In genomic region chr9:59292493-59292875, GRCm38 (mm10) we compare ENCODE assay signal across 9 mouse cellular contexts. TPM values are rescaled to one million over a fixed set of nuclear protein-coding genes. Genes with fewer than 3 reads are reported as not detected.
DNase-seq lines count a peak whose midpoint lies in the region; ATAC-seq and TF ChIP-seq lines count a peak whose summit lies in the region.
"Had no signal": no experiment of that assay in that cellular context is flagged by ENCODE, and none has a peak within 500 bp of the region (broad histone marks: within the 10 kb centered on the region; RNA-seq: fewer than 3 reads in every experiment).

No protein-coding gene starts in this region.

- TF ChIP-seq POLR2A in bone marrow macrophage, adult 2 months (IDR thresholded peaks at IDR 0.05; ENCODE audit: borderline replicate concordance, low read depth, low read length): no peak

- H3K9me3 ChIP-seq in heart, postnatal 0 days (replicated peaks; ENCODE audit: control insufficient read depth, low read length): no peaks in the 10 kb centered on the region
- H3K9me3 ChIP-seq in hindbrain, embryonic 15.5 days: no peaks in the 10 kb centered on the region
- no peaks in the 10 kb centered on the region for H3K9me3 ChIP-seq in midbrain, embryonic 13.5 days

- H3K4me2 ChIP-seq in heart, postnatal 0 days (ENCODE audit: low read depth, low read length): peak overlapping the region; percentile 84
- H3K4me2 ChIP-seq in hindbrain, embryonic 15.5 days: peak overlapping the region; percentile 74
- peak overlapping the region; percentile 76 for H3K4me2 ChIP-seq in midbrain, embryonic 13.5 days (replicated peaks)

- no peak for DNase-seq in heart, postnatal 0 days (ENCODE audit: low spot score)
- no peak for DNase-seq in heart, postnatal 14 days
- no peak for DNase-seq in urinary bladder, postnatal 36 days (ENCODE audit: low spot score in 2 of 2)
- no peak for DNase-seq in layer of hippocampus, adult 18-20 months (ENCODE audit: low spot score in 2 of 2)

- peaks cover 3% of the 10 kb centered on the region; the same call in 1 of the 2 replicates for H3K36me3 ChIP-seq in heart, postnatal 0 days (replicated peaks; ENCODE audit: control insufficient read depth, insufficient read depth, low read length)
- 0 out of 2 replicates have a peak, but pooled peaks cover under 1% of the 10 kb centered on the region for H3K36me3 ChIP-seq in hindbrain, embryonic 15.5 days
- peaks cover 3% of the 10 kb centered on the region for H3K36me3 ChIP-seq in midbrain, embryonic 13.5 days

- ATAC-seq in heart, postnatal 0 days (ENCODE audit: insufficient read depth, low read depth): no peak
- no peak for ATAC-seq in hindbrain, embryonic 15.5 days (ENCODE audit: low FRiP score, low read depth)
- no peak for ATAC-seq in midbrain, embryonic 13.5 days
- no peak for ATAC-seq in monocyte, adult 5-6 weeks (replicated peaks; ENCODE audit: insufficient number of reproducible peaks, low FRiP score, low TSS enrichment, poor library complexity, severe bottlenecking)

- no peak for TF ChIP-seq CTCF in heart, postnatal 0 days (IDR thresholded peaks at IDR 0.05; ENCODE audit: low read depth)
- no peak for TF ChIP-seq CTCF in bone marrow macrophage, adult 2 months (IDR thresholded peaks at IDR 0.05; ENCODE audit: low read depth, low read length)

- no peaks in the 10 kb centered on the region for H3K27me3 ChIP-seq in heart, postnatal 0 days (ENCODE audit: control insufficient read depth, insufficient read depth, low read length)
- no peaks in the 10 kb centered on the region for H3K27me3 ChIP-seq in hindbrain, embryonic 15.5 days
- no peaks in the 10 kb centered on the region for H3K27me3 ChIP-seq in midbrain, embryonic 13.5 days
- H3K27me3 ChIP-seq: Patski had no signal

- intact Hi-C loops in heart, postnatal 14 days (cut with DNase I): loop anchor here (5.0 kb wide), 1 partner anchor 195 kb away; the partner anchor contains the start of gene Arih1

- peak overlapping the region; percentile 84; the same call in 1 of the 2 replicates for H3K9ac ChIP-seq in heart, postnatal 0 days (replicated peaks; ENCODE audit: low read depth, low read length)
- peak overlapping the region; percentile 90 for H3K9ac ChIP-seq in hindbrain, embryonic 15.5 days
- H3K9ac ChIP-seq in midbrain, embryonic 13.5 days (replicated peaks): peak overlapping the region; percentile 88

- H3K4me3 ChIP-seq in heart, postnatal 0 days (ENCODE audit: low read depth, low read length): peak overlapping the region; percentile 92
- H3K4me3 ChIP-seq in bone marrow macrophage, adult 2 months (ENCODE audit: insufficient read depth, low read length): peak overlapping the region; percentile 74
- peak overlapping the region; percentile 94 for H3K4me3 ChIP-seq in hindbrain, embryonic 15.5 days
- H3K4me3 ChIP-seq in midbrain, embryonic 13.5 days (replicated peaks): peak overlapping the region; percentile 75

- WGBS in heart, postnatal 0 days: 37% methylated on average over 3 of the region's 3 CpGs
- WGBS in hindbrain, embryonic 15.5 days: 52% methylated on average over 3 of the region's 3 CpGs
- WGBS in midbrain, embryonic 13.5 days: 56% methylated on average over 3 of the region's 3 CpGs

- H3K27ac ChIP-seq in heart, postnatal 0 days (ENCODE audit: low read depth): no peak overlapping the region
- peak overlapping the region; percentile 75 for H3K27ac ChIP-seq in bone marrow macrophage, adult 2 months (ENCODE audit: insufficient read depth, low read depth, low read length)
- no peak overlapping the region for H3K27ac ChIP-seq in hindbrain, embryonic 15.5 days (replicated peaks)
- H3K27ac ChIP-seq in midbrain, embryonic 13.5 days: no peak overlapping the region

- H3K4me1 ChIP-seq in heart, postnatal 0 days (ENCODE audit: control insufficient read depth, insufficient read depth): peaks cover 11% of the 10 kb centered on the region; the same call in 1 of the 2 replicates
- peaks cover 48% of the 10 kb centered on the region for H3K4me1 ChIP-seq in bone marrow macrophage, adult 2 months (ENCODE audit: control insufficient read depth, insufficient read depth, low read length)
- peaks cover 24% of the 10 kb centered on the region for H3K4me1 ChIP-seq in hindbrain, embryonic 15.5 days (replicated peaks)
- peaks cover 32% of the 10 kb centered on the region for H3K4me1 ChIP-seq in midbrain, embryonic 13.5 days (replicated peaks)

- TF ChIP-seq EP300 in heart, postnatal 0 days (IDR thresholded peaks at IDR 0.05; ENCODE audit: low read depth): no peak

RNA-seq across cellular contexts. Expression of gene Adpgk, which starts 1.1 kb away (rescaled TPM):
- 17.4 and 18.4 TPM in 2 replicates for total RNA-seq in heart, postnatal 0 days (2014; rRNA removed; ENCODE audit: low replicate concordance)
- polyA plus RNA-seq in heart, postnatal 0 days (2015; fragmentation: Nextera tagmentation; extraction: Ambion mirVana): 10.1 and 11.1 TPM in 2 replicates
- total RNA-seq in heart, postnatal 14 days (2021): 1 to 10 TPM; 9.5 to 9.8 TPM
- 17.0 and 19.6 TPM in 2 replicates for polyA plus RNA-seq in bone marrow macrophage, adult 2 months (2012; ENCODE audit: insufficient read depth, insufficient read length, missing spikeins)
- polyA plus RNA-seq in hindbrain, embryonic 15.5 days (2015; fragmentation: Nextera tagmentation; extraction: Ambion mirVana): 24.8 and 24.9 TPM in 2 replicates
- polyA plus RNA-seq in midbrain, embryonic 13.5 days (2015; fragmentation: Nextera tagmentation; extraction: Ambion mirVana): 22.1 and 22.3 TPM in 2 replicates
- 10 to 100 TPM; 16.4 to 16.9 TPM for total RNA-seq in layer of hippocampus, adult 18-20 months (2021)
- 20.3 to 28.9 TPM (median 21.8 TPM) in 3 replicates for total RNA-seq in monocyte, adult 5-6 weeks (2017)
